Mouse (Mus musculus) heart, embryonic 15.5 days (tissue): ENCODE measurements around the gene Adam19. TPM values are rescaled to one million over a fixed set of nuclear protein-coding genes. Genes with fewer than 3 reads are reported as not detected.
"Not testable (repeated sequence)": the region's sequence is repeated elsewhere in the genome, so short reads cannot be mapped to it uniquely, and the experiment has no call there.

ENCODE experiments used
- ATAC-seq: fragments of 200-750 bp; cut with Nextera tagmentation; replicated peaks from 2 replicates; pipeline ENCODE4 v1.8.0; 2017; ENCODE audit warnings: low read depth, moderate TSS enrichment; ENCODE audit not compliant: insufficient number of reproducible peaks, insufficient read depth, low FRiP score
- H3K27ac ChIP-seq: fragments of 300-500 bp; sonication (generic); 2 replicates; pipeline ENCODE4 v1.5.1; 2015; ENCODE audit warnings: mild to moderate bottlenecking, inconsistent platforms
- H3K27me3 ChIP-seq: fragments of 300-500 bp; sonication (generic); 2 replicates; pipeline ENCODE4 v1.6.1; 2015; ENCODE audit warnings: inconsistent platforms
- H3K36me3 ChIP-seq: fragments of 300-500 bp; sonication (generic); 2 replicates; pipeline ENCODE4 v1.6.1; 2015; ENCODE audit warnings: mild to moderate bottlenecking, inconsistent platforms
- H3K4me1 ChIP-seq: fragments of 300-500 bp; sonication (generic); replicated peaks from 2 replicates; pipeline ENCODE4 v1.6.1; 2015; ENCODE audit warnings: inconsistent platforms
- H3K4me2 ChIP-seq: fragments of 300-500 bp; sonication (generic); 2 replicates; pipeline ENCODE4 v1.6.1; 2015; ENCODE audit warnings: inconsistent platforms, mild to moderate bottlenecking, moderate library complexity
- H3K4me3 ChIP-seq: fragments of 300-500 bp; sonication (generic); 2 replicates; pipeline ENCODE4 v1.5.1; 2015; ENCODE audit warnings: mild to moderate bottlenecking, inconsistent platforms
- H3K9ac ChIP-seq: fragments of 300-500 bp; sonication (generic); 2 replicates; pipeline ENCODE4 v1.6.1; 2015; ENCODE audit warnings: mild to moderate bottlenecking, inconsistent platforms
- H3K9me3 ChIP-seq: fragments of 300-500 bp; sonication (generic); replicated peaks from 2 replicates; pipeline ENCODE4 v1.6.1; 2016; ENCODE audit warnings: inconsistent platforms
- WGBS: fragments of 180-500 bp; shearing (Covaris S2); methylation state at CpG from one replicate; pipeline ENCODE4 v1.1.7; 2015; ENCODE audit warnings: mixed read lengths; 5-methylcytosine and 5-hydroxymethylcytosine counted together
- polyA plus RNA-seq: library from polyadenylated mRNA; unstranded; fragments of >200 nt; fragmentation: Nextera tagmentation; extraction: Ambion mirVana; gene quantifications from 2 replicates; pipeline ENCODE4 v1.2.1, GENCODE M21; 2015

The Adam19 gene
- polyA plus RNA-seq, 1 experiment from 2014 or later = 19.6 TPM

DNA sequence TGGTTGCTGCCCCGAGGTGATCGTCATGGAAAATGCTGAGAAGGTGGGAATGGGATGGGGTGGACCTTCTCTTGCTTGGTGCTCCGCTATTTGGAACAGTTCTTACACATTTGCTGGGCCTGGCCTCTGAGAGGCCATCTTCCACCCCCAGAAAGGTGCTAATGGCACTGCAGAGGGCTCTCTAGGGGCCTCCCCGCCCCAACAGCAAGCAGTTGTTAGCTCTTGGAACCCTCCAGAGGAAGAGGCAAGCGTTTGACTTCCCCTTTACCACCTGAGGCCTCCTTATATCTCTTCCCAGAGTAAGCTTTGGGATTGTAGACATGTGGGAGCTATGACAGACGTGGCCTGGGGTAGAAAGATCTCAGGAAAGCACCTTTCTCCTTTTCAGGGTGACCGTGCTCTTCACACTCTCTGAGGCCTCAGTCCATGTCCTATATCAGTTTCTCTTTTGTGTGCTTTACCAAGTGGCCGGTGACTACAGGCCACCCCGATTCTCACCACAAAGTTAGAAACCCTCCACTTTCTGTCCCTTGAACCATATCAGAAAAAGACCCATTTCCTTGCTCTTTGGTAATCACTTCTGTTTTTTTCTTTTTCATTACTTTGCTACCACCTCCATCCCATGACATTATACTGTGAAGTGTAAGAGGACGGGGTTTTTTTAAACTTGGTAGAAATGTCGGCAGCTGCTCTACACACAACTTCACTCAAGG, 89.5 kb downstream of the Adam19 start:
- ATAC-seq = no peak
- 83% methylated on average over 11 of the region's 11 CpGs for WGBS

DNA sequence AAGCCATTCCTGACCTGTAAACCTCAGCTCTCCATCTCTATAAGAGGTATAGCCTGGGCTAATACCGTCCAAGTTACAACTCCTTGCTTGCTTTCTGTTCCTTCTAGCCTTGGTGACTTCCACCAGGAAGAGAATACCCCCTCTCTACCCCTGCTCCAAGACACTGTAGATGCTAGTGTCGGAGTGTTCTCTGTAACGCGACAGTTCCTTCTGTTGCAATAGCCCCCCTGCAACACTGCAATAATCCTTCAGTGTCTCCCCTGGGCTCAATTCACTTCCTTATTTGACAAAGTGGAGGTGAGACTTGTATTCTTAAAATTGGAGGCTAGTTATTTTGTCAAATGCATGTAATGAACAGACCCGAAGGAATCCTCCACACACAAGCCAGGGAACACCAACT, 90.8 kb downstream of the Adam19 start:
- no peak for ATAC-seq
- H3K36me3 ChIP-seq = peaks cover 44% of the 10 kb centered on the region
- H3K4me2 ChIP-seq = no peak overlapping the region
- no peaks in the 10 kb centered on the region for H3K9me3 ChIP-seq
- H3K27me3 ChIP-seq = no peaks in the 10 kb centered on the region
- no peak overlapping the region for H3K27ac ChIP-seq
- no peaks in the 10 kb centered on the region for H3K4me1 ChIP-seq
- 90% methylated on average over 5 of the region's 5 CpGs for WGBS
- no peak overlapping the region for H3K4me3 ChIP-seq
- no peak overlapping the region for H3K9ac ChIP-seq

More for the DNA sequence above, 89.5 kb downstream of the Adam19 start:
- no peak overlapping the region for H3K9ac ChIP-seq
- H3K4me2 ChIP-seq = no peak overlapping the region
- H3K36me3 ChIP-seq = peaks cover 57% of the 10 kb centered on the region
- no peak overlapping the region for H3K4me3 ChIP-seq
- H3K27me3 ChIP-seq = no peaks in the 10 kb centered on the region
- no peak overlapping the region for H3K27ac ChIP-seq
- H3K9me3 ChIP-seq = no peaks in the 10 kb centered on the region
- no peaks in the 10 kb centered on the region for H3K4me1 ChIP-seq

DNA sequence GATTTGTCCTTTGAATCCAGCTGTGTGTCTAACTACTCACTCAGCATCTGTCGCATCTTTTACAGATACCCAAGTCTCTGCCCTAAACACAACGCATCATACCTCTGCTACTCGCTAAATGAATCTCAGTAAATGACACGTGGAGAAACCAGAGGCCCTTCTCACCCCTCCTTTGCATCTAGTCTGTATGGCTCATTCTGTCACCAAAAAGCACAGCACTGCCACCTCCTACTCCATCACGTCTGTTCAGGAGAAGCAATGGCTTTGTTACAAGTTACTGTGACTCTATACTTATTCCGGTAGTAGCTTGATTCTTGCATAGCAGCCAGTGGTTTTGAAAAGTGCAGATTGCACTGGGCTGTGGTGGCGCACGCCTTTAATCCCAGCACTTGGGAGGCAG, 101.2 kb downstream of the Adam19 start:
- ATAC-seq = no peak

DNA sequence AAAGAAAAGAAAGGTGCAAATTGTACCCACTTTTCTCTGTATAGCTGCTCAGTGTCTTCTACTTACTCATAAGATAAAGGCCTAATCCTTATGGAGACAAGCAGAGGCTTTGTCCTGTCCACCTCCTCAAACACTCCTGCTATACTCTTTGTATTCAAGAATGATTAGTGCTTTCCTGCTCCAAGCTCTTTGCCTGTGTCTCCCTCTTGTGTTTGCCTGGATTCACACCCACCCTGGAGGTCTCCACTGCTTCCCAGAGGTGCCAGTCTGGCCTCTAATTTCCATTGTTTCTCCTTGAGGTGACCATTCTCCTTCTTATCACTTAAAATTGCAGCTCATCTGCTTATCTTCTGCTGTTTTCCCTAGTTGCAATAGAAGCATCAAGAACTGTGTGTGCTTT, 101.7 kb downstream of the Adam19 start:
- H3K36me3 ChIP-seq = no peaks in the 10 kb centered on the region
- no peak overlapping the region for H3K27ac ChIP-seq

More for the DNA sequence above, 101.2 kb downstream of the Adam19 start:
- H3K27ac ChIP-seq = no peak overlapping the region
- no peak overlapping the region for H3K9ac ChIP-seq
- no peak overlapping the region for H3K4me2 ChIP-seq
- WGBS = 87% methylated on average over 8 of the region's 8 CpGs
- H3K9me3 ChIP-seq = no peaks in the 10 kb centered on the region
- no peak overlapping the region for H3K4me3 ChIP-seq
- H3K27me3 ChIP-seq = no peaks in the 10 kb centered on the region
- no peaks in the 10 kb centered on the region for H3K36me3 ChIP-seq
- H3K4me1 ChIP-seq = no peaks in the 10 kb centered on the region

DNA sequence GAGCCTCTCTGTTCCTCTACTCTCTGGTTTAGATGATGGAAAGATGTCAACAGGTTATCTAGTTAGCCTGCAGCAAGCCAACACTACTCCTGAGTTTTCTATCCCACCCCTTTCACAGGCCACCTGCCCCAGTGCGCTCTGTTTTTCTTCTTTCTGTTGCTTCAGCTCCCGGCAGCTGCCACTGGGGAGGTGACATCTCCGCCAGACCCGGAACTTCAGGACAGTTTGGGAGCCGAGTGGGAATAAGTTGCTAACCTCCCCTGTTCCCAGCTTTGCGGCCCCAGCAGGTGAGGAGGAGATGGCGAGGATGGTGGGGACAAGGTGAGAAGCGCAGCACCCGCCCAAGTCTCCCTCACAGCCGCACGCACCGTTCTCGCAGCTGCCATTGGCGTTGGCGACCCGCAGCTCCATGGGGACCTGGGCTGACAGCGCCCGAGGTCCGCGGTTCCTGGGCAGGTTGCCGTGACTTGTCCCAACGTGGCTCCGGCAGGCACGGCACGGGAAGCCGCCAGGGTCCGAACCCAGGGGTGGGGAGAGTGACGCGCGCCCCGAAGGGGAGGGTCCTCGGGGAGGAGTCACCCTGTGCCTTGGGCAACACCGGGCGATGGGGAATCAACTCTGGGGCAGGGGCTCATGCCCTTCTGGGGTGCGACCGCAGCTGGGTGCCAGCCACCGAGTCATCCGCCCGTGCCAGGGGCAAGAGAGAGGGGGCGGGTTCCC, 110.2 kb downstream of the Adam19 start, which contains the start of gene Nipal4:
TSS of gene Nipal4 (minus strand) at position 643 of the 720 bp plus-strand sequence.
- Histone ChIP-seq H3K9ac (peak within 1 kb of the TSS; percentile 52), H3K4me1 (peaks cover 10% of the 10 kb centered on the region), H3K36me3 (no peaks in the 10 kb centered on the region), H3K4me3 (peak within 1 kb of the TSS; percentile 71), H3K9me3 (no peaks in the 10 kb centered on the region), H3K27ac (no peak within 1 kb of the TSS), H3K4me2 (peak within 1 kb of the TSS; percentile 96), H3K27me3 (no peaks in the 10 kb centered on the region; the same call in 1 of the 2 replicates)
- ATAC-seq = peak; percentile 47; the same call in 1 of the 2 replicates
- WGBS = 1% methylated on average over 40 of the region's 40 CpGs

More for the DNA sequence above, 101.7 kb downstream of the Adam19 start:
- no peak for ATAC-seq
- no peak overlapping the region for H3K4me2 ChIP-seq
- no peaks in the 10 kb centered on the region for H3K9me3 ChIP-seq
- no peaks in the 10 kb centered on the region for H3K27me3 ChIP-seq
- no peaks in the 10 kb centered on the region for H3K4me1 ChIP-seq
- no peak overlapping the region for H3K9ac ChIP-seq
- no peak overlapping the region for H3K4me3 ChIP-seq

DNA sequence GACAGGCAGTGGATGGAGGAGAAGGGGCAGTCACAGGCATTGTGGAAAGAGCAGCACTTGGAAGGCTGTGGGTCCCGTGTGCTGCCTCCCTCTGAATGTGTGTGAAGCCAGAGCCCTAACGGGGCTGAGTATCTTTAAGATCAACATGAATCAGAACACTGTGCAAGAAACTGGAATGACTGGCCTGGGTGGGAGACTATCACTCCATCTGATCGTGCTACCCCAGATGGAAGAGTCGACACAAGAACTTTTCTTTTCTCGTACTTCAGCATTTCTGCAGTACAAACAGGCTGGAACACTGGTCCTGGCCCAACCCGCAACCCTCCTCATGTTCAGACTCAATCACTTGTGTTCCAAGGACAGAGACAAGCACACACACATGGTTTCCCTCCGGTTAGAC, 112.7 kb downstream of the Adam19 start:
- no peak overlapping the region for H3K27ac ChIP-seq
- H3K4me3 ChIP-seq = no peak overlapping the region
- 87% methylated on average over 7 of the region's 7 CpGs for WGBS
- no peak overlapping the region for H3K4me2 ChIP-seq
- ATAC-seq = no peak
- H3K36me3 ChIP-seq = no peaks in the 10 kb centered on the region
- peaks cover 10% of the 10 kb centered on the region for H3K4me1 ChIP-seq
- H3K27me3 ChIP-seq = no peaks in the 10 kb centered on the region; the same call in 1 of the 2 replicates
- no peak overlapping the region for H3K9ac ChIP-seq
- H3K9me3 ChIP-seq = no peaks in the 10 kb centered on the region

DNA sequence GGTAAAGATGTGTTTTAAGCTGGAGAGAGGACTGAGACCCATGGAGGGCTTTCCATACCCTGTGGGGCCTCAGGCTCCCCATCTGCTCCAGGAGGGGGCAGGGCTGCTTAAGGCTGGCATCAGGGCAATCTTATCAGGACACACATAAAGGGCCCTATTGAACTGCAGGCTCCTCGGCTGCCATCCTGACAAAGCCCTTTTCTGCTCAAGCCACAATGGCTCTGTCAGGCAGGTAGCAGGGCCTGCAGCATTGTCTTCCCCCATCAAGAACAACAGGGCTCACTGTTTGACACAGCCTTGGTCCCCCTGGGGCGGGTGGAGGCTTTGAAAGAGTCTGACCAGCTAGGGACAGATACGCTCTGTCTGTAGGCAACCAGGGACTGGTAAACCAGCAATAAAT, 114.1 kb downstream of the Adam19 start:
- Histone ChIP-seq H3K36me3 (no peaks in the 10 kb centered on the region), H3K9ac (no peak overlapping the region), H3K4me3 (no peak overlapping the region), H3K27ac (no peak overlapping the region), H3K4me1 (peaks cover 10% of the 10 kb centered on the region), H3K27me3 (no peaks in the 10 kb centered on the region; the same call in 1 of the 2 replicates), H3K4me2 (no peak overlapping the region), H3K9me3 (no peaks in the 10 kb centered on the region)
- WGBS = 60% methylated on average over 3 of the region's 3 CpGs
- no peak for ATAC-seq

DNA sequence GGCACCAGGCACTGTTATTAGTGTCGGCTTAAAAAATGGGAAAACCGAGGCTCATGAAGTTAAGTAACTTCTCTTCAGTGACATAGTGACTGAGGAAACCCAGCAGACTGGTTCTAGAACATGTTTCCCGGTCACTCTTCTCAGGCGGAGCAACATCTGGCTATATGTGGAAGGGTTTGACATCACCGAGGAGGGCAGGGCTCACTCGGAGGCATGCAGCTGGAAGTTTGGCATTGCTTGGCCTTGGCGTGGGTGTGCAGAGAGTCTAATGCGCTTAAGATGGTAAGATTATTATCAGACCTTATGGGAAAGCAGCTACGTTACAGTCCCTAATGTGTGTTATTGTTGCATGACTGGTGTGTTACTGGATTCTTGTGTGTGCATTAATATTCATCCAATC, 116.3 kb downstream of the Adam19 start:
- Histone ChIP-seq H3K27ac (no peak overlapping the region), H3K9ac (no peak overlapping the region), H3K27me3 (no peaks in the 10 kb centered on the region), H3K4me3 (no peak overlapping the region), H3K36me3 (no peaks in the 10 kb centered on the region), H3K9me3 (no peaks in the 10 kb centered on the region), H3K4me2 (no peak overlapping the region), H3K4me1 (0 out of 2 replicates have a peak, but pooled peaks cover 2% of the 10 kb centered on the region)
- ATAC-seq = no peak
- 86% methylated on average over 9 of the region's 9 CpGs for WGBS

DNA sequence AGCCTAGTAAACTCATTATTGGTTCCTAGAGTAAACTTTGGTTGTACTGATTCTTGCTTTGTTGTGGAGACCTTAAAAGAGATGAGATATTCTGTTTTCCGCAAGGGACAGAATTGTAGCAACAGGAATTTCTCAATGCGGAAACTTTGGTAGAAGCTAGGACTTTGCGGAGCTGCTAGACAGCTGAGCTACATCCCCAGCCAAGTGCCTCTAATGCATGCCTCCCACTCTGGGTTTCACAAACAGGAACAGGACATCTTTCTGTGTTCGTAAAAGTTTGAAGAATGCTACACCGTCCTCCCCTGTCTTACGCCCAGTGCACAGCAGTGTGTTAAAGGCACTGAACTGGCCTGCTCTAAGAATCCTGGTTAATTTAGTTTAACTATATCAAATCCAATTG, 120.4 kb downstream of the Adam19 start:
- Histone ChIP-seq H3K9ac (no peak overlapping the region), H3K27ac (no peak overlapping the region), H3K9me3 (no peaks in the 10 kb centered on the region), H3K27me3 (no peaks in the 10 kb centered on the region), H3K4me1 (no peaks in the 10 kb centered on the region), H3K4me2 (no peak overlapping the region), H3K4me3 (no peak overlapping the region), H3K36me3 (no peaks in the 10 kb centered on the region)
- 74% methylated on average over 6 of the region's 6 CpGs for WGBS
- no peak for ATAC-seq

DNA sequence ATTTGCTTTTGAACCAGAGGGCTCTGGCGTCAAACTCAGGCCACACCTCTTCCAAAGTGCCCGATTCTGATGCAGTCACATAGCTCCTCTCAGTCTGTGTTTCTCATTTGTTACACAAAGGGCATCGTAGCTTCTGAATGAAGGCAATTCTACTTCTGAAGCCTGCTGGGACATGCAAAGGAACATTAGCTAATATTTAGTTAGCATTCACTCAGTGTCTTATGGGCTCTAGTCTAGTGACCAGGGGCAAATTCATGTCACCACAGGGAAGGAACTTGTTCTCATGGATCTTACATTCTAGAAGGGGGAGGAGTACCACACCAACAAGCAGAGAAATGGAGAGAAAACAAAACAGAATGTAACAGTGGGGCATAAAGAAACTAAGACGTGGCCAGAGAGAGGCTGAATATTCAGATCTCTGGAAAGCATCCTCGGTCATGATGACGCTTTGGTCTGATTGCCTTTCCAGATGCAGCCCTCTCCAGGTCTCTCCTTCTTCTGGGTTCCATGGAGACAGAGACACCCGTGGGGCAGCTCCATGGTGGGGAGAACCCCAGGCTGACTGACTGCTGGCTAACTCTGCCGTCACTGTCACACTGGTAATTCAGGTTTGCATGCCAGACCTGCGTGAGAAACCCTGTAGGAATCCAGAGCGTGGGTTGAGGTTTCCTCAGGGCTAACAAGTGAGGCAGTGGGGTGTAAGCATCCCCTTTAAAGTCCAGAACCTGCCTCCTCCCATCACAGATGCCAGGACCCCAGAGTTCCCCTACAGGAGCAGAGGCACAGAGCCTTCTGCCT, 121.7 kb downstream of the Adam19 start:
- Histone ChIP-seq H3K9ac (no peak overlapping the region), H3K4me1 (no peaks in the 10 kb centered on the region), H3K27ac (no peak overlapping the region), H3K4me3 (no peak overlapping the region), H3K27me3 (no peaks in the 10 kb centered on the region), H3K36me3 (no peaks in the 10 kb centered on the region), H3K9me3 (no peaks in the 10 kb centered on the region), H3K4me2 (no peak overlapping the region)
- ATAC-seq = no peak
- WGBS = 77% methylated on average over 10 of the region's 10 CpGs

DNA sequence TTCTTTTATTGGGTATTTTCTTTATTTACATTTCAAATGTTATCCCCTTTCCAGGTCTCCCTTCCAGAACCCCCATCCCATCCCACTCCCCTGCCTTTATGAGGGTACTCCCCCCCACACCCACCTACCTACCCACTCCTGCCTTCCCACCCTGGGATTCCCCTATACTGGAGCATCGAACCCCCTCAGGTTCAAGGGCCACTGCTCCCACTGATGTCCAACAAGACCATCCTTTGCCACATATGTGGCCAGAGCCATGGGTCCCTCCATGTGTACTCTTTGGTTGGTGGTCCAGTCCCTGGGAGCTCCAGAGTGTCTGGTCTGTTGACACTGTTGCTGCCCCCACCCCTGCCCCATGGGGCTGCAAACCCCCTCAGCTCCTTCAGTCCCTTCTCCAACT, 126.2 kb downstream of the Adam19 start:
- H3K9ac ChIP-seq, ATAC-seq, H3K4me3 ChIP-seq: not testable (repeated sequence)

More for the DNA sequence above, 126.2 kb downstream of the Adam19 start:
- H3K4me2 ChIP-seq, H3K36me3 ChIP-seq, H3K27me3 ChIP-seq, H3K27ac ChIP-seq, H3K4me1 ChIP-seq, H3K9me3 ChIP-seq: not testable (repeated sequence)
- 79% methylated on average over 1 of the region's 1 CpGs for WGBS
